In genomic region chr11:62001977-62002376, GRCm38 (mm10) we compare ENCODE assay signal across 11 mouse cellular contexts. TPM values are rescaled to one million over a fixed set of nuclear protein-coding genes. Genes with fewer than 3 reads are reported as not detected.
DNase-seq lines count a peak whose midpoint lies in the region; ATAC-seq and TF ChIP-seq lines count a peak whose summit lies in the region.
"Had no signal": no experiment of that assay in that cellular context is flagged by ENCODE, and none has a peak within 500 bp of the region (broad histone marks: within the 10 kb centered on the region; RNA-seq: fewer than 3 reads in every experiment).

No protein-coding gene starts in this region.

- no peak for DNase-seq in kidney, adult 2 months
- no peak for DNase-seq in kidney, postnatal 14 days
- peak; percentile 66 for DNase-seq in A20 (ENCODE audit: low read depth, low spot score)
- peak; percentile 58 for DNase-seq in ES-E14 (ENCODE audit: low read depth, low spot score)
- no peak for DNase-seq in layer of hippocampus, postnatal 25 days (ENCODE audit: extremely low spot score in 1 of 2, low spot score in 1 of 2)
- DNase-seq in adrenal gland, postnatal 36 days = no peak
- DNase-seq: kidney, postnatal 4 days; right cerebral cortex, postnatal 14 days had no signal

- TF ChIP-seq CTCF in kidney, adult 2 months (conservative IDR thresholded peaks at IDR 0.05; ENCODE audit: insufficient read depth, insufficient read length, low read depth, low read length) = 0 out of 2 replicates have a peak, but pooled peaks have one; percentile 21

- no peak overlapping the region for H3K27ac ChIP-seq in kidney, adult 2 months (ENCODE audit: insufficient read depth, low read depth, low read length)
- H3K27ac ChIP-seq in ES-E14 (ENCODE audit: insufficient read depth, low read depth, low read length, poor library complexity, severe bottlenecking) = no peak overlapping the region
- H3K27ac ChIP-seq: embryonic facial prominence, embryonic 12.5 days; hindbrain, embryonic 15.5 days had no signal

- ATAC-seq in erythroblast, adult 5-6 weeks (replicated peaks; ENCODE audit: low FRiP score, poor library complexity, severe bottlenecking) = peak; percentile 34; the same call in 1 of the 2 replicates

- H3K9me3 ChIP-seq in ES-E14 (ENCODE audit: control insufficient read depth, insufficient read depth, low read depth, low read length) = no peaks in the 10 kb centered on the region
- H3K9me3 ChIP-seq: embryonic facial prominence, embryonic 12.5 days; hindbrain, embryonic 15.5 days had no signal

- no peak for TF ChIP-seq POLR2A in kidney, adult 2 months (IDR thresholded peaks at IDR 0.05; ENCODE audit: low read depth, low read length)

- H3K36me3 ChIP-seq in kidney, adult 2 months (ENCODE audit: control insufficient read depth, insufficient read depth, low read length) = no peaks in the 10 kb centered on the region
- no peaks in the 10 kb centered on the region for H3K36me3 ChIP-seq in ES-E14 (ENCODE audit: control insufficient read depth, insufficient read depth, low read length, poor library complexity, severe bottlenecking)
- H3K36me3 ChIP-seq: embryonic facial prominence, embryonic 12.5 days; hindbrain, embryonic 15.5 days had no signal

- WGBS in kidney, adult 2 months = 88% methylated on average over 4 of the region's 4 CpGs

- H3K4me3 ChIP-seq in kidney, adult 2 months (ENCODE audit: insufficient read depth, low read depth, low read length) = no peak overlapping the region
- H3K4me3 ChIP-seq in ES-E14 (ENCODE audit: insufficient read depth in 1 of 2, low read depth in 1 of 2, low read length in 2 of 2, poor library complexity in 1 of 2, severe bottlenecking in 1 of 2) = no peak overlapping the region
- H3K4me3 ChIP-seq: embryonic facial prominence, embryonic 12.5 days; hindbrain, embryonic 15.5 days had no signal

- no peaks in the 10 kb centered on the region for H3K27me3 ChIP-seq in kidney, adult 2 months (replicated peaks; ENCODE audit: control insufficient read depth, insufficient read depth, low read length)
- H3K27me3 ChIP-seq: embryonic facial prominence, embryonic 12.5 days; hindbrain, embryonic 15.5 days had no signal

- H3K9ac ChIP-seq in ES-E14 (ENCODE audit: insufficient read depth, low read depth, low read length, poor library complexity, severe bottlenecking) = no peak overlapping the region
- H3K9ac ChIP-seq: embryonic facial prominence, embryonic 12.5 days; hindbrain, embryonic 15.5 days had no signal

- H3K4me1 ChIP-seq in kidney, adult 2 months (ENCODE audit: control insufficient read depth, insufficient read depth, low read length) = no peaks in the 10 kb centered on the region
- 0 out of 4 replicates have a peak, but pooled peaks cover 0 to 1% of the 10 kb centered on the region in 2 experiments for H3K4me1 ChIP-seq in ES-E14 (ENCODE audit: control insufficient read depth in 2 of 2, insufficient read depth in 2 of 2, low read length in 2 of 2, poor library complexity in 1 of 2)

- in situ Hi-C loops in ES-E14 (cut with MboI; ENCODE audit: low sequenced_read_pairs in 2 of 2, unreplicated experiment in 2 of 2) = no loop called here

TF ChIP-seq in ES-E14, 5 proteins besides CTCF, POLR2A, EP300 and RAD21:
- no peak for TF ChIP-seq CHD2 (IDR thresholded peaks at IDR 0.05; ENCODE audit: low read depth, low read length)
- peak; percentile 21; the same call in 1 of the 2 replicates for TF ChIP-seq ZC3H11A (IDR thresholded peaks at IDR 0.05; ENCODE audit: borderline replicate concordance, low read depth, low read length)

RNA-seq across cellular contexts. Expression of gene Specc1, which starts 45.4 kb away (rescaled TPM):
- 9.2 and 9.7 TPM in 2 replicates for polyA plus RNA-seq in kidney, adult 2 months (2012; rRNA removed)
- 15.3 and 19.9 TPM in 2 replicates for total RNA-seq in ES-E14 (2012; rRNA removed)
- 950 and 990 TPM in 2 replicates for total RNA-seq in erythroblast, adult 5-6 weeks (2015; ENCODE audit: low replicate concordance)
- total RNA-seq in erythroblast, adult 5-6 weeks (2017; ENCODE audit: low replicate concordance) = 2,020 and 2,075 TPM in 2 replicates
- 10 to 100 TPM; 83.0 to 89.6 TPM for total RNA-seq in layer of hippocampus, postnatal 25 days (2021)
- total RNA-seq in adrenal gland, postnatal 36 days (2021) = 1 to 10 TPM; 5.7 to 9.9 TPM

Comparison
In these comparisons a context has a peak if more than half of its experiments do, and no peak if none do; other contexts are left out.
1. DNase-seq: peak in A20 (single experiment) and ES-E14 (single experiment); none in kidney, adult 2 months (single experiment), kidney, postnatal 14 days (single experiment), layer of hippocampus, postnatal 25 days (0 of 2) and adrenal gland, postnatal 36 days (0 of 2).
2. RNA of gene Specc1, which starts 45.4 kb away (total RNA-seq): 950 to 2,075 TPM in erythroblast, adult 5-6 weeks; 83.0 to 89.6 TPM in layer of hippocampus, postnatal 25 days, 15.3 to 19.9 TPM in ES-E14 and 5.7 to 9.9 TPM in adrenal gland, postnatal 36 days; every median in the first group is over 10 times any median in the second.